26 mouse cellular contexts compared by ENCODE assay signal in genomic region chr2:67822360-67822759, GRCm38 (mm10).
DNase-seq lines count a peak whose midpoint lies in the region; ATAC-seq and TF ChIP-seq lines count a peak whose summit lies in the region.
"Had no signal": no experiment of that assay in that cellular context is flagged by ENCODE, and none has a peak within 500 bp of the region (broad histone marks: within the 10 kb centered on the region; RNA-seq: fewer than 3 reads in every experiment).

No protein-coding gene starts in this region.

- H3K9ac ChIP-seq in forebrain, embryonic 13.5 days, result no peak overlapping the region
- H3K9ac ChIP-seq in neural tube, embryonic 15.5 days (replicated peaks), result no peak overlapping the region
- H3K9ac ChIP-seq: intestine, embryonic 15.5 days; liver, embryonic 14.5 days; neural tube, embryonic 13.5 days had no signal

- no peak overlapping the region for H3K4me3 ChIP-seq in forebrain, embryonic 13.5 days
- H3K4me3 ChIP-seq in forebrain, embryonic 10.5 days, result no peak overlapping the region
- no peak overlapping the region for H3K4me3 ChIP-seq in layer of hippocampus, adult 2 months
- no peak overlapping the region for H3K4me3 ChIP-seq in neural tube, embryonic 15.5 days (replicated peaks)
- H3K4me3 ChIP-seq: erythroblast, embryonic 14.5 days; hindbrain, embryonic 10.5 days; intestine, embryonic 15.5 days; myocyte; neural tube, embryonic 13.5 days had no signal

- 0 out of 2 replicates have a peak, but pooled peaks have one; percentile 17 for ATAC-seq in forebrain, embryonic 13.5 days
- no peak for ATAC-seq in neural tube, embryonic 15.5 days (ENCODE audit: low FRiP score)
- ATAC-seq: CD4-positive, CD25-positive, alpha-beta regulatory T cell, adult 4 months; hindbrain, postnatal 0 days; intestine, embryonic 15.5 days had no signal

- H3K4me2 ChIP-seq in forebrain, embryonic 13.5 days, result no peak overlapping the region
- no peak overlapping the region for H3K4me2 ChIP-seq in neural tube, embryonic 15.5 days
- H3K4me2 ChIP-seq: intestine, embryonic 15.5 days; neural tube, embryonic 13.5 days had no signal

- no peak overlapping the region for H3K27ac ChIP-seq in forebrain, embryonic 13.5 days
- H3K27ac ChIP-seq in forebrain, embryonic 10.5 days, result no peak overlapping the region
- H3K27ac ChIP-seq in layer of hippocampus, adult 2 months, result peak overlapping the region; percentile 65
- H3K27ac ChIP-seq in neural tube, embryonic 15.5 days (replicated peaks), result 0 out of 2 replicates have a peak overlapping the region, but pooled peaks have one; percentile 9
- H3K27ac ChIP-seq: hindbrain, embryonic 10.5 days; hindbrain, postnatal 0 days; intestine, embryonic 15.5 days; liver, embryonic 14.5 days; neural tube, embryonic 13.5 days had no signal

- DNase-seq in forebrain, embryonic 10.5 days (ENCODE audit: extremely low spot score, low spot score), result no peak
- no peak for DNase-seq in layer of hippocampus, adult 2 months (ENCODE audit: low spot score in 2 of 2)
- DNase-seq in layer of hippocampus, postnatal 36 days, result no peak
- no peak for DNase-seq in neural tube, embryonic 10.5 days (ENCODE audit: extremely low spot score, low spot score)
- DNase-seq in right cerebral cortex, postnatal 25 days, result no peak
- DNase-seq: adrenal gland, postnatal 14 days; cerebellum, adult 8-10 months; gastrocnemius, postnatal 14 days; heart, postnatal 14 days; kidney, adult 2 months; kidney, postnatal 36 days; layer of hippocampus, adult 9-11 months; liver; lung, adult 2 months; lung, postnatal 10 days; thymus, postnatal 14 days had no signal

- H3K4me1 ChIP-seq in forebrain, embryonic 13.5 days, result peaks cover 6% of the 10 kb centered on the region
- H3K4me1 ChIP-seq in forebrain, embryonic 10.5 days, result no peaks in the 10 kb centered on the region
- no peaks in the 10 kb centered on the region for H3K4me1 ChIP-seq in neural tube, embryonic 15.5 days
- H3K4me1 ChIP-seq: hindbrain, embryonic 10.5 days; intestine, embryonic 15.5 days; neural tube, embryonic 13.5 days had no signal

- WGBS in forebrain, embryonic 13.5 days, result 47% methylated on average over 5 of the region's 5 CpGs
- WGBS in forebrain, embryonic 10.5 days, result 91% methylated on average over 5 of the region's 5 CpGs
- 77% methylated on average over 5 of the region's 5 CpGs for WGBS in neural tube, embryonic 15.5 days

- H3K27me3 ChIP-seq in forebrain, embryonic 13.5 days, result no peaks in the 10 kb centered on the region
- no peaks in the 10 kb centered on the region for H3K27me3 ChIP-seq in forebrain, embryonic 10.5 days (ENCODE audit: poor library complexity, severe bottlenecking)
- H3K27me3 ChIP-seq in neural tube, embryonic 15.5 days (replicated peaks), result no peaks in the 10 kb centered on the region
- H3K27me3 ChIP-seq: intestine, embryonic 15.5 days; neural tube, embryonic 13.5 days had no signal

- no peak for TF ChIP-seq CTCF in layer of hippocampus, adult 2 months (conservative IDR thresholded peaks at IDR 0.05)

- no peaks in the 10 kb centered on the region for H3K36me3 ChIP-seq in forebrain, embryonic 13.5 days (ENCODE audit: poor library complexity, severe bottlenecking)
- no peaks in the 10 kb centered on the region for H3K36me3 ChIP-seq in forebrain, embryonic 10.5 days (replicated peaks)
- no peaks in the 10 kb centered on the region for H3K36me3 ChIP-seq in neural tube, embryonic 15.5 days
- H3K36me3 ChIP-seq: hindbrain, embryonic 10.5 days; intestine, embryonic 15.5 days; neural tube, embryonic 13.5 days had no signal

- H3K9me3 ChIP-seq in forebrain, embryonic 13.5 days (replicated peaks), result no peaks in the 10 kb centered on the region
- no peaks in the 10 kb centered on the region for H3K9me3 ChIP-seq in forebrain, embryonic 10.5 days
- no peaks in the 10 kb centered on the region for H3K9me3 ChIP-seq in neural tube, embryonic 15.5 days (replicated peaks)
- H3K9me3 ChIP-seq: hindbrain, embryonic 10.5 days; intestine, embryonic 15.5 days; neural tube, embryonic 13.5 days had no signal

Comparison
In these comparisons a context has a peak if more than half of its experiments do, and no peak if none do; other contexts are left out.
1. H3K27ac ChIP-seq: peak in layer of hippocampus, adult 2 months (single experiment) and neural tube, embryonic 15.5 days (single experiment); none in forebrain, embryonic 13.5 days (single experiment) and forebrain, embryonic 10.5 days (single experiment).